Mouse (Mus musculus) CD4-positive helper T cell, adult 2 months (primary cell): ENCODE measurements around the gene Xbp1.
"Not testable (repeated sequence)": the region's sequence is repeated elsewhere in the genome, so short reads cannot be mapped to it uniquely, and the experiment has no call there.

Experiments used
- DNase-seq: peaks from one replicate; pipeline ENCODE4 v3.0.0-alpha.2; 2012; ENCODE audit warnings: low read depth, missing footprints, low spot score

The Xbp1 gene

GRCm38 (mm10) chr11:5502351-5503051 lies 18.0 kb upstream of the Xbp1 start:
- DNase-seq, result no peak

DNA sequence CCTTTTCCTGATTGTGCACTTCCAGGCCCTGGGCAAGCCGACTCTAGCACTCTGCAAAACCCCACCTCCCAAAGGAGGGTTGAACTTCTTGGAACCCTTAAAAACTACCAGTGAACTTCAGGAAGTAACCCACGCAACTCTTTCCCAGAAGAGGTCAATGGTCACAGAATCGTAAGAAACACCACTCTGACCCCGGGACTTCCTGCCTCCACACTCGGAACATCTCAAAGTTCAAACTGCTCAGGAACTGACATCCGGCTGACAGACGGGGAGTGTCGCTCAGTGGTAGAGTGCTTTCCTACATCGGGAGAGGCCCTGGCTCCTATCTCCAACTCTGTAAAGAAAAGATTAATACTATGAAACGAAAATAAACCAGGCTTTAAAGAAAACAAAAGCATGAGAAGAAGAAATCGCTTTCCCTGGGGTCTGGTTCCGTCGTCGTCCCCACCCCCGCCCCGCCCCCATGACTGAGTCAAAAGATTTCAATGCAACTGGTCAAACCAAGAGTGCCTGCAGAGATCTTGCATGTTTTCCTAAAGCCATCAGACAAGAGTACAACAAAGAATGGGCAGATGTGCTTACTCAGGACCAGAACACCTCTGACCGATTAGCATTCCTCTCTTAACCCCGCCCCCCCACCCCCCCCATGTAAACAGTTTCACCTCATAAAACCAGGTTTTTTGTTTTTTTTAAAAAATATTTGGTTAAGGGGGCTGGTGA lies 14.4 kb upstream of the Xbp1 start:
- peak; percentile 60 for DNase-seq

DNA sequence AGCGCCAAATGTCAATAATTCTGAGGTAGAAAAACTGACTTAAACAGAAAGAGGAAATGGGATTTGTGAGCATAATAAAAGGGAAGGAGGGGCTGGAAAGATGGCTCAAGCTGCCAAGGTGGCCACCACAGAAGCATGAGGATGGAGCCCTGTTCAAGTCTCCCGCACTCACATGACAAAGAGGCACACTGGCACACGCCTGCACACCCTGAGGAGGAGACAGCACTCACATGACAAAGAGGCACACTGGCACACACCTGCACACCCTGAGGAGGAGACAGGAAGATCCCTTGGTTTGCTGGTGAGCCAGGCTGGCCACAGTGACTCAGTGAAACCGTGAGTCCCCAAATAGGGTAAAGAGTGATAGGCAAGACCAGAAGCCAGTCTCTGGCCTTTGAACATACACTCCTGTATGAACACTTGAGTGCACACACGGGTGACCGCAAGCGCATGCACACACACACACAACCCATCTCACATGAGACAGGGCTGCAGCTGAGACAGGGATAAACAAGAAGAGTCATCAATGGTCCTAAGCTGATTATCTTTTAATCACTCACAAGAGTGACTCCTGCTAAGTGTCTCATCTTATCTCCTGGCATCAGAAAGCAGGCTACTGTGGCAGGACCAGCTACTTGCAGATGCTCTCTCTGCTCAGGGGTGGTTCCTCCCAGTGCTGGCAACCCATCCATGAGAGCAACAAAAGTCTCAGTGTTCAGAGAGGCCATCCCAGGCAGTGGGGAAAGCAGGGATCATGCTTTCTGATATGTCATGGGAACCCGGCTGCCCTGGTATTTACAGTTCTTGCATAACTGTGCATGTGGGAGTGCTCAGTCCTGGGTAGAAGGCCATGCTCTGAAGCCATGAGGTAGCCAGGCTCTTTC lies 11.0 kb upstream of the Xbp1 start:
- peak; percentile 25 for DNase-seq

DNA sequence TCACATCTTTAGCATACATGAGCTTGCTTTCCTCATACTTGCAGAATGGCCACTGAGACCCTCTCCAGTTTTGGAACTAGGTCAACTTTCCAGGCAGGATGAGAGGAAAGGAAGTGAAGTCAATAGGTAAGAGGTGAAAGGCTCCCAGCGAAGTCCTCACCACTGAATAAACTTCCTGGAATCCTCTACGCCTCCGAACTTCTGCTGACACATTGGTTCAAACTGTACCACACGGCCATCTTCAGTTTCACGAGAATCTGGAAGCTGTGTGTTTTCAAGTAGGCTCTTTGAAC lies 10.4 kb upstream of the Xbp1 start:
- DNase-seq, result no peak

DNA sequence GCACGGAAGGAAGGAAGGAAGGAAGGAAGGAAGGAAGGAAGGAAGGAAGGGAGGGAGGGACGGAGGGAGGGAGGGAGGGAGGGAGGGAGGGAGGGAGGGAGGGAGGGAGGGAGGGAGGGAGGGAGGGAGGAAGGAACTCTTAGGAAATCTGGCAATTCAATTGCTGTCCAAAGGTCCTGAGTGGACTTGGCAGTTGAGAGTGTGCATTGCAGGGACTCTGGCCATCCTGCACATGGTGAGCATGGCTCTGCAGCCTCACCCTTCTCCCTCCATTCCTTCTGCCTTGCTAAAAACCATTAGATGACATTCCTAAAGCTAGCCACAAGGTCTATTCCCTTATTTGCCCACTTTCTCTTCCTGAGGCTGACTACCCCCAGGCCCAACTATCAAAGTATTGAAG lies 9.8 kb upstream of the Xbp1 start:
- DNase-seq, result not testable (repeated sequence)

GRCm38 (mm10) chr11:5512099-5512725 lies 8.2 kb upstream of the Xbp1 start:
- no peak for DNase-seq

GRCm38 (mm10) chr11:5512961-5513360 lies 7.5 kb upstream of the Xbp1 start:
- no peak for DNase-seq

- no peak for DNase-seq
Measured at GRCm38 (mm10) chr11:5514091-5514490, 6.4 kb upstream of the Xbp1 start.

- no peak for DNase-seq
Measured at GRCm38 (mm10) chr11:5515196-5515595, 5.3 kb upstream of the Xbp1 start.

DNA sequence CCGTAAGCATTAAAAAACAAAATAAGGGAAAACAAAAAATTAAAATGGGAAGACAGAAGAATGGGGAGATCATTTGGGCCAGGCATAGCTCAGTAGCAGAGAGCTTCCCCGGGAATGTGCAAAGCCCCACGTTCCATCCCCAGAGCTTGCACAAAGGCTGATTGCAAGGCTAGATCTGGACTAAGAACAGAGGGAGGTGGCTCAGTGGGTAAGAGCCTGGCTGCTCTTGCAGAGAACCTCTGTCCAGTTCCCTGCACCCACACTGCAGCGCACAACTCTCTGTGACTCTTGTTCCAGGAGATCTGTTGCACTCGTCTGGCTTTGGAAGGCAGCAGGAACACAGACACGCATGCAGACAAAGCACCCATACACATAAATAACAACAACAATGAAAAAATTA lies 4.8 kb upstream of the Xbp1 start:
- no peak for DNase-seq

GRCm38 (mm10) chr11:5516151-5516550 lies 4.3 kb upstream of the Xbp1 start:
- DNase-seq, result no peak

DNA sequence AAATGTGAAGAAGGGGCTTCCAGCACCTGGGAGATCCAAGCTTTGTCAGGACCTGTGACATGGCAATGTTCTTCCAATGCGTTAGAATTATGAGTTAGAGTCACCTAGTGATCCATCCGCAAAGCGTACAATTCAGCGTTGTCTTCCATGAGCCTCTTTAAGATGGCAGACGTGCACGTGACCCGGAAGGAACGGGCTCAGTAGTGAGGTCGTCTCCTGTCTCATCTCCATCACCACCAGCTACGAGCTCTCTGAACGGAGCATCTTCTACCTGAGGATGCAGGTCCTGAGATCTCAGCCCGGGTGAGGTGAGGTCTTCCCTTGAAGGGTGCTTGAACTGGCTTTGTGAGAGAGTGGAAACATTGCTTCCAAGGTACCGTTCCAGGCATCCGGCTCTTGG lies 3.8 kb upstream of the Xbp1 start:
- no peak for DNase-seq

- DNase-seq, result peak; percentile 65
Measured at GRCm38 (mm10) chr11:5517346-5517745, 3.1 kb upstream of the Xbp1 start.

DNA sequence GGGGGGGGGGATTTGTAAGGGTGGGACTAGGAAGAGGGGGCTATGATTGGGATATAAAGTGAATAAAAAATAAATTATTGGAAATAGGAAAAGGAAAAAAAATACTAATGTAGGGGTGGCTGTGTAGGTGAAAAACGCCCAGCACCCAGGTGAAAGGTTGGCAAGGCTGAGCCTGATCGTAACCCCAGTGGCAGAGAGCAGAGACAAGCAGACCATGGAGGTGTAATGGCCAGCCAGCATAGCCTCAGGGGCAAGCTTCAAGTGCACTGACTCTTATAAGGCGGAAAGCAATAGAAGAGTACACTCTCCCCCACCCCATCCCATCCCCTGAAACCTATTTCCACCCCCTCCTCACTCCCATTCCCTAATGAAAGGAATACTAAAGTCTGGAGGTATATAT lies 778 bp upstream of the Xbp1 start:
- no peak for DNase-seq

DNA sequence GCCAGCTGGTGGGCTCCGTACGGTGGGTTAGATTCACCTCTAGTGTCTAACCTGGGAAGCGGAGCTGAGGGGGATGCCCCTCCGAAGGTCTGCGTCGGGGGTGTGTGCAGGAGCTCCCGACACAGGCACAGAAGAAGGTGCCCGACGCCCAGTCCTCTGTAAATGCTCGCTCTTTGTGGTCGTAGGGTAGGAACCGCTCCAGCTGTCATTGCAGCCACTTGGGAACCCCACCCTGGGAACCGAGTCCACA lies 732 bp downstream of the Xbp1 start:
- DNase-seq, result no peak

DNA sequence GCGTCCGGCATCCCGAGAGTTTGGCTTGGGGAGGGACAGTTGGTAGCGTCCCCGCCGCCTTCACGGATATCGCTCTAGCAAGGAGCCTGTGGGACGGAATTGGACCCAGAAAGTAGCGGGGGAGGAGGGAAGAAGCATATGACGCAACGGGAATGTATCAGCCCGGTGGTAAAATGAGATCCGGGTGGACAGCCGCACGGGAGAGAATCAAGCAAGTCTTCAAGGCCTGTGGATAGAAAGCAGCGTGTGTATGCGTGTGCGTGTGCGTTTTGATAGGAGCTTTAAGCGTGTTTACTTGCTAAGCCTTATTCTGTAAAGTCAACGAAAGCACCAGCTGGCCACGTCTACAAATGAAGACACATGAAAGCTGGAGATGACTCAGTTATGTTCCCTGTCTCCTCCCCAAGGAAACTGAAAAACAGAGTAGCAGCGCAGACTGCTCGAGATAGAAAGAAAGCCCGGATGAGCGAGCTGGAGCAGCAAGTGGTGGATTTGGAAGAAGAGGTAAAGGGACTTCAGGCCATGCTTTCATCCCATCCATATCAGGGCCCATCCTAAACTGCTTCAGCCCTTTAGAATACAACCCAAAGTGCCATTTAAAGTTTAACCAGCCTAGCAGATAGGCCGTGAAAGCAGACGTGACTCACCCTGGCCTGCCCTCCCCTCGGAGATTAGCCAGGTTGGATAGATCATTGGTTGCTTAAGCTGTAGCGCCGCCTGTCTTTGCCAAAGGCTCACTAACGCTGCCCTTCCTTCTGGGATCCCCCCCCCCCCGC lies 1.2 kb downstream of the Xbp1 start:
- peak; percentile 75 for DNase-seq

- no peak for DNase-seq
Measured at GRCm38 (mm10) chr11:5522798-5523415, 2.4 kb downstream of the Xbp1 start.

- no peak for DNase-seq
Measured at GRCm38 (mm10) chr11:5525418-5525817, 5.0 kb downstream of the Xbp1 start.

GRCm38 (mm10) chr11:5526573-5527439 lies 6.3 kb downstream of the Xbp1 start:
- DNase-seq, result no peak

- DNase-seq, result no peak
Measured at GRCm38 (mm10) chr11:5527865-5528523, 7.5 kb downstream of the Xbp1 start.
